Mouse (Mus musculus): ENCODE data around the gene Fbln2.

Fbln2 gene

GRCm38 (mm10) chr6:91231523-91231922, 19.3 kb downstream of the Fbln2 start:
- no peak for DNase-seq

DNA sequence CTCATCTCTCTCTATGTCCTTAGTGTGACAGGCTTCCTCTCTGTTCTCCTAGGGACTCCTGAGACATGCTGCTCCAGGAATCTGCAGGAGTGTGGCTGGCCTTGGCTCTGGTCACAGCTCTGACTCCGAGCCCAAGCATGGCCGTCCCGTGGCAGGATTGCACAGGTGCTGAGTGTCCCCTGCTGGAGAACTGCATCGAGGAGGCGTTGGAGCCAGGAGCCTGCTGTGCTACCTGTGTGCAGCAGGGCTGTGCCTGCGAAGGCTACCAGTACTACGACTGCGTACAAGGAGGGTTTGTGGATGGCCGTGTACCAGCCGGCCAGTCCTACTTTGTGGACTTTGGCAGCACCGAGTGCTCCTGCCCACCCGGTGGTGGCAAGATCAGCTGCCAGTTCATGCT, 20.8 kb downstream of the Fbln2 start:
- DNase-seq, result no peak

- DNase-seq, result no peak
Measured at GRCm38 (mm10) chr6:91233424-91234015, 21.3 kb downstream of the Fbln2 start.

GRCm38 (mm10) chr6:91236006-91236405, 23.8 kb downstream of the Fbln2 start:
- no peak for DNase-seq

DNA sequence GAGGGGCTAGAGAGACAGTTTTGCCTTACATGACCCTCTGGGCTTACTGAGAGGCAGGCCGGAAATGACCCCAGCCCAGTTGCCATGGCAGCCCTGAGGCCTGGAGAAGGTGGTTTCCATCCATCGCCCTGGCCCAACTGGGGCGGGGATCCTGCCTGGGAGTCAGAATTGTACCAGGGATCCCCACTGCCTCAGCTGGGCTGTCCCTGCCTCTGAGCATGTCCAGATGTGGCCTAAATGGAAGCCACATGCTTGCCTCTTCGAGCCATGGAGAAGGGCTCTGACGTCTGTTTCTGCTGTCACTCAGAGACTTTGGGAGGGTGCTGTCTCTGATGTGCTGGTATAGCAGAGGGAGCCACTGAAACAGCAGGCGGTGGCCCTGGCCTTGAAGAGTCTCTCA, 24.2 kb downstream of the Fbln2 start:
- DNase-seq, result no peak

- DNase-seq, result no peak
Measured at GRCm38 (mm10) chr6:91237273-91237672, 25.0 kb downstream of the Fbln2 start.

GRCm38 (mm10) chr6:91240537-91240936, 28.3 kb downstream of the Fbln2 start:
- no peak for DNase-seq

GRCm38 (mm10) chr6:91240964-91241363, 28.7 kb downstream of the Fbln2 start:
- no peak for DNase-seq

- DNase-seq, result no peak
Measured at GRCm38 (mm10) chr6:91243395-91243794, 31.1 kb downstream of the Fbln2 start.

- peak; percentile 49 for DNase-seq
Measured at GRCm38 (mm10) chr6:91244331-91244730, 32.1 kb downstream of the Fbln2 start.

DNA sequence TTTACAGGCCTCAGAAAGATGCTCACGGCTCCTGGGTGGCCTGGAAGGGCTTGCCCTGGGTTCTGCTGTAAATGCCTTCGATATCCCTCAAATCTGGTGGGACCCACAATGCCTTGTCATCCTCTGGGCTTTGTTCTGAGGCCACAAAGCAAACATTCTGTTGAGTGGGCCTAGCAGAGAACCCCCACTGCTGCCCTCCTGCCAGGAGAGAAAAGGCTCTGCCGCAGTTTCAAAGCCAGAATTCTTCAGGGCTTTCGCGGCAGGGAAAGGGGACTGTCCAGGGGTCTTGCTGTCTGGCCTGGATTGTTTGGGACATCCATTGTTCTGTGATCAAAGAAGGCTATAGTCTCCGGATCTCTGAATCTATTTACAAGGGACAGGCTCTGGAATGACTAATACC, 33.1 kb downstream of the Fbln2 start:
- DNase-seq, result no peak

DNA sequence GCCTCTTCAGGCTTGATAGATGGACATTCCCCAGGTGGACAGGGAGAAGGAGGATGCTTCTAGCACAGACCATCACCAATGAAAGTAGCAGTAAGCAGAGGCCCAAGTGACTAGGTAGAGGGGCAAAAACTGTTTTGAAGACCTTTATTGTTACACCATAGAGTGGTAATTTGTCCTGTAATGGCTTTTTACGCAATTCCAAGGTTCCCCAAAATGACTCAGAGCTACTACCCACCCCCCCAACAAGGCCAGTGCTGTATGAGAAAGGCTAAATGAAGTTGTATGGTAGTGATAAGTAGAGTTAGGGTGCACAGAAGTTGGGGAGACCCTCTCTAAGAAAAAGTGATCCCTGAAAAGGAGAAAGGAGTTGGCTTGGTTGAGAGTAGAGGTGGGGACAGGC, 35.1 kb downstream of the Fbln2 start:
- no peak for DNase-seq

DNA sequence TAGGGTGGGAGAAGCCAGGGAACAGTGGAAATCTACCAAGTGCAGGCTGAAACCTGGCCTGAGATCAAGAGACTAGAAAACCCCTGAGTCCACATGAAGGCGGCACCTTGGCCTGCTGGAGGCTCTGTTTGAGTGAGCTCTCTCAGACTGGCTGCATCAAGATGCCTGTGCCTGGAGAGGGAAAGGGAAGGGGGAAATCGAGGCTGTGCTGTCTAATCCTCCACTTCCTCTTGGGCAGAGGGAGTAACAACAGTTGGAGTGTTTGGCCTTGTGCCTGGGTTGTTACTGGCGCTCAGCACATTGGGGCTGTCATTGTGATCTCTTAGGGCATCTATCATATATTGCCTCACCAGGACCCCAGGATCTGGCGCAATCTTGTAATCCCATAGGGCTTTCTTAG, 36.4 kb downstream of the Fbln2 start:
- DNase-seq, result no peak

DNA sequence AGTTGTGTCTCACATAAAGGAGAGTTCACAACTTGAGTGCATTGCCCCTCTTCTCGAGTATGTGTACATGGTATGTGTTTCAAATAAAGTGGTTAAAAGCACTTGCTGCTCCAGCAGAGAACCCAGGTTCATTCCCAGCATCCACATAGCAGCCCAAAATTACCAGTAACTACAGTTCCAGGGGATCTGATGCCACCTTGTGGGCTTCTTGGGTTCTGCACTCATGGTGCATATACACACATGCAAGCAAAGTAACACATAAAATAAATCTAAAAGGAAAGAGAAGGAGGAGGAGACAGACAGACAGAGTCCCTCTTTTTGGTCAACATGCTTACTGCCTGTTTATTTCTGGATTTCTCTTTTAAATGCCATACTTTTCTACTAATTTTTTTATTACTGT, 37.5 kb downstream of the Fbln2 start:
- DNase-seq, result no peak

GRCm38 (mm10) chr6:91259440-91260120, 47.3 kb downstream of the Fbln2 start:
- no peak for DNase-seq

DNA sequence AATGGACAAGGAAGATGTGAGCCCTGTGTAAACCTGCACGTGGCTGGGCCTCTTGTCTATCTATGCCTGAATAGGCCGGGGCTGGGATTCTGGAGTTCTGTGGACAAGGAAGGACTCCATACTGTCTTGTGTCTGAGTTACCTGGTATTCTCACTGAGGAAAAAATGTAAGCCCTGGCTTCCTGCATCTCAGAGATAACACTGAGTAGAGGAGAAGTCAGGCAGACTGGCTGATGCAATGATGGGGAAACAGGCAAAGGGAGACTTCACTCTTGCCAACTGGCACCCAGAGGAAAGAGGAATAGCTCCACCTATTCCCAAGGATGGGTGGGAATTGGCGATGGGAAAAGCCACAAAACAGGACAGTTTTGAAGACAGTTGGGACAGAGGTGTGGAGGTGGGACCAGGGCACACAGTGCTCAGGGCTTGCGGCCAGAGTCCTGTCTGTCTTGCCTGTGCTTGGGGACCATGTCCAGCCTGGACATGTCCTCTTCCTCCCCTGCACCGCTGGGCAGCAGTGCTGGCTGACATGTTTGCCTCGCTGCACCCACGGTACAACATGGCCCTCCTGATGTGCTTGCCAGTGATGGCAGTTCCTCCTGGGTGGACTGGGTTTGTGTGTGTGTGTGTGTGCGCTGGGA, 48.2 kb downstream of the Fbln2 start:
- no peak for DNase-seq

GRCm38 (mm10) chr6:91260987-91261367, 48.7 kb downstream of the Fbln2 start:
- no peak for DNase-seq

- no peak for DNase-seq
Measured at GRCm38 (mm10) chr6:91265616-91266015, 53.4 kb downstream of the Fbln2 start.

DNA sequence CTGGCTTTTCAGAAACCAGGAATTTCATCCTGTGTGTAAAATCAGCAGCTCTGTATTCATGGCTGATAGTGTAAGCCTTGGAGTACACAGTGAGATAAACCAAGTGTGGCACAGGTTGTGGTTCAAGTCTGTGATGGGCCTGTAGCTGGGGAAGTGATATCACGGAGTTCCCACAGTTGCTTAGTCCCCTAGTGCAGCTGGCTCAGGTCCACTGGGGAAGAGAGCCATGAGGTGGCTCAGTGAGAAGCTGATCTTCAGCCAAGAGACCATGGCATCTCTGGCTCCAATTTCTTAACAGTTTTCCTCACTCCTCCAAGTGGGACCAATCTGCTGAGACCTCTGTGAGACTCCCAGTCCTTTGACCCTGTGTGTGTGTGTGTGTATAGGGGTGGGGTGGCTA, 54.4 kb downstream of the Fbln2 start:
- DNase-seq, result no peak

- DNase-seq, result no peak
Measured at GRCm38 (mm10) chr6:91268318-91268717, 56.1 kb downstream of the Fbln2 start.

GRCm38 (mm10) chr6:91277549-91277948, 65.3 kb downstream of the Fbln2 start:
- peak; percentile 83 for DNase-seq

DNA sequence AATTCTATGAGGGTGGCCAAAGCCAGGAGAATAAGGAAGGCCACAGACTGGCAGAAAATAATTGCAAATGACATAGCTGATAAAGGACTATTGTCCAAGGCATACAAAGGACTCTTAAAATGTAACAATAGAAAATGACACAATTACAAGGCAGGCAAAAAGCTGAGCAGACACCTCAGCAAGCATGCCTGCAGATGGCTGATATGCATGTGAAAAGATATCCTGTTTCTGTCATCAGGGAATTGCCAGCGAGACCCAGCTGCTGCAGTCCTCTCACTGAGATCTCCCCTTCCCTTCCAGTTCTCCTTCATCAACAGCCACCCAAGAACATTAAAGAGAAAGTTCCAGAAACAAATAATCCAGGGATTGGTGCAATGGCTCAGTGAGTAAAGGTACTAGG, 66.0 kb downstream of the Fbln2 start:
- no peak for DNase-seq

DNA sequence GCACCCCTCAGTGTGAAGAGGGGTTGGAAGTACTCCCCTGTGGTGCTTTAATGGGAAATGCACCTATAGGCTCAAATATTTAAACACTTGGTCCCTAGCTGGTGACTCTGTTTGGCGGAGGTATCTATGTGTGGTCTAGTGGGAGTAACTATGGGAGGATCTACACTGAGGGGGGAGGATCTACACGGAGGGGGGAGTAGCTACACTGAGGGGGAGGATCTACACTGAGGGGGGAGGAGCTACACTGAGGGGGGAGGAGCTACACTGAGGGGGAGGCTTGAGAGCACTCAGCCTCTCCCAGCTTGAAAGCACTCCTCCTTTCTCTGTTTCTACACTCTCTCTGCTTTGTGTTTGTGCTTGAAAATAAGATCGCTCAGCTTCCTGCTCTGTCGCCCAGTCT, 67.2 kb downstream of the Fbln2 start:
- DNase-seq, result no peak

- DNase-seq, result peak; percentile 99
Measured at GRCm38 (mm10) chr6:91281206-91281605, 69.0 kb downstream of the Fbln2 start.

- DNase-seq, result no peak
Measured at GRCm38 (mm10) chr6:91281747-91282146, 69.5 kb downstream of the Fbln2 start.
